Mouse (Mus musculus): ENCODE results near the gene Tcp11.

DNA sequence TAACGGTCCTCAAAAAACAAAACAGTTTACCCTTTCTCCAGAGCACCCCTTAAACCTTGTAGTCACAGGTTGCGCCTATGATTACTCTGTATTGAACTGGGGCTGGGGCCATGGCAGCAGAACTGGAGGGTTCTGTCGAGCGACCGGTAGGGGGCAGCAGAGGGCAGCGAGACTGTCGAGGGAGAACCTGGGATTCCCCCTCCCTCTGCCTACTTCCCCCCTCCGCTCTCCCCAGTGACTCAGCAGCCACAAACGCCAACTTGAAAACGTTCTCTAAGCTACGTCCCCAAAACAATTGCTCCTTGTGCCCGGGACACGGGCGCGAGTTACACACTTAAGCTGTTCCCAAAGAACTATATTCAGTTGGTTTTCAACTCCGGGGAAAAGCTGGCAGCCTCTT lies 4.5 kb upstream of the Tcp11 start:
- TF ChIP-seq CTCF (IDR thresholded peaks at IDR 0.05) (no peak), POLR2A (IDR thresholded peaks at IDR 0.05; ENCODE audit: insufficient read depth, low read depth, low read length) (0 out of 2 replicates have a peak, but pooled peaks have one; percentile 16), EP300 (IDR thresholded peaks at IDR 0.05; ENCODE audit: insufficient read depth, low read depth, low read length) (peak; percentile 82; the same call in 1 of the 2 replicates)

Data from heart, adult 2 months (tissue).